Mouse (Mus musculus): Measurements from ENCODE around the gene Icam5. TPM values are rescaled to one million over a fixed set of nuclear protein-coding genes. Genes with fewer than 3 reads are reported as not detected.
"Not testable (repeated sequence)": the region's sequence is repeated elsewhere in the genome, so short reads cannot be mapped to it uniquely, and the experiment has no call there.

The Icam5 gene
- polyA plus RNA-seq, 1 experiment from 2014 or later: 0.10 TPM

DNA sequence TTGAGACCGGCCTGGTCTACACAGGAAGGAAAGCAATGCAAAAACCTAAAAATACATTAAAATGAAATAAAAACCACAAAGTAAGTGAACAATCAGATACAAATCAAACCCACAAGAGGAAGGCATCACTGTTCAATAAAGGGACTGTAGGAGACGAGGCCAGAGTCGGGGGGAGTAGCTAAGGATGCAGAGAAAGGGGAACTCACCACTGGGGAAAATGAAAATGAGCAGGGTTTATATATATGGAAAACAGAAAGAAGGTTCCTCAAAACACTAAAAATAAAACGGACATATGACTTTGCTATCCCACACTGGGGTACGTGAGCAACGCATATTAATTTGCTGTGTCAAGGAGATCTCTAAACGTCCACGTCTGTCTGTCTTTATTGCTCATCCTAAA is 34.8 kb upstream of the Icam5 start:
- no peaks in the 10 kb centered on the region for H3K27me3 ChIP-seq (replicated peaks; ENCODE audit: control insufficient read depth, insufficient read depth, low read length)
- WGBS: 90% methylated on average over 8 of the region's 8 CpGs

GRCm38 (mm10) chr9:20998337-20998736 is 33.5 kb upstream of the Icam5 start:
- not testable (repeated sequence) for H3K27ac ChIP-seq (ENCODE audit: low read length); ATAC-seq; H3K4me1 ChIP-seq (ENCODE audit: control insufficient read depth, insufficient read depth, low read length); H3K4me2 ChIP-seq (ENCODE audit: low read depth, low read length); H3K27me3 ChIP-seq (replicated peaks; ENCODE audit: control insufficient read depth, insufficient read depth, low read length); H3K9ac ChIP-seq (ENCODE audit: low read depth, low read length); H3K4me3 ChIP-seq (ENCODE audit: low read length); H3K9me3 ChIP-seq (ENCODE audit: control insufficient read depth, low read length); H3K36me3 ChIP-seq (ENCODE audit: control insufficient read depth, insufficient read depth, low read length)
- 67% methylated on average over 1 of the region's 1 CpGs for WGBS

More for the DNA sequence above, 34.8 kb upstream of the Icam5 start:
- Histone ChIP-seq H3K36me3 (ENCODE audit: control insufficient read depth, insufficient read depth, low read length) (no peaks in the 10 kb centered on the region), H3K9ac (ENCODE audit: low read depth, low read length) (no peak overlapping the region), H3K27ac (ENCODE audit: low read length) (no peak overlapping the region), H3K9me3 (ENCODE audit: control insufficient read depth, low read length) (no peaks in the 10 kb centered on the region), H3K4me3 (ENCODE audit: low read length) (no peak overlapping the region), H3K4me1 (ENCODE audit: control insufficient read depth, insufficient read depth, low read length) (peaks cover 14% of the 10 kb centered on the region), H3K4me2 (ENCODE audit: low read depth, low read length) (no peak overlapping the region)
- no peak for ATAC-seq

GRCm38 (mm10) chr9:21000811-21001210 is 31.1 kb upstream of the Icam5 start:
- Histone ChIP-seq H3K4me1 (ENCODE audit: control insufficient read depth, insufficient read depth, low read length) (peaks cover 2% of the 10 kb centered on the region; the same call in 1 of the 2 replicates), H3K4me3 (ENCODE audit: low read length) (no peak overlapping the region), H3K36me3 (ENCODE audit: control insufficient read depth, insufficient read depth, low read length) (peaks cover 1% of the 10 kb centered on the region; the same call in 1 of the 2 replicates), H3K27ac (ENCODE audit: low read length) (no peak overlapping the region), H3K4me2 (ENCODE audit: low read depth, low read length) (no peak overlapping the region), H3K9me3 (ENCODE audit: control insufficient read depth, low read length) (no peaks in the 10 kb centered on the region), H3K27me3 (replicated peaks; ENCODE audit: control insufficient read depth, insufficient read depth, low read length) (no peaks in the 10 kb centered on the region), H3K9ac (ENCODE audit: low read depth, low read length) (no peak overlapping the region)
- no peak for ATAC-seq

DNA sequence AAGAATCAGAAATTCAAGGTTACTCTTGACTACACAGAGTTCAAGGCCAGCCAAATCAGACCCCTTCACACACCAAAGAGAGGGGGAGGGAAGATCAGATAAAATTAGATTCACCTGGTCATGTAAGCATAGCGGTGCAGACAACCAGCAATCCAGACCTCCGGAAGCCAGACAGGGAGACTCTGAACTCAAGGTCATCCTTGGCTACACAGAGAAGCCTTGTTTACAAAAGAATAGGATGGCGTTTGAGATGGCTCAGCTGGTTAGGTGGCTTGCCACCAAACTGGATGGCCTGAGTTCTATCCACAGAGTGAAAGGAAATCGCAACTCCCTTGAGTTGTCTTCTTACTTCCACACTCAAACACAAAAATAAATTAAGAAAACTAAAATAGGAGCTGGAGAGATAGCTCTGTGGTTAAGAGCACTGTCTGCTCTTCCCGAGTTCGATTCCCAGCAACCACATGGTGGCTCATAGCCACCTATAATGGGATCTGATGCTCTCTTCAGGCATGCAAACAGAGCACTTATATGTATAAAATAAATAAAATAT is 30.1 kb upstream of the Icam5 start:
- no peak overlapping the region for H3K4me3 ChIP-seq (ENCODE audit: low read length)
- H3K4me2 ChIP-seq (ENCODE audit: low read depth, low read length): no peak overlapping the region
- H3K4me1 ChIP-seq (ENCODE audit: control insufficient read depth, insufficient read depth, low read length): peaks cover 2% of the 10 kb centered on the region; the same call in 1 of the 2 replicates
- H3K27me3 ChIP-seq (replicated peaks; ENCODE audit: control insufficient read depth, insufficient read depth, low read length): no peaks in the 10 kb centered on the region
- no peak for ATAC-seq
- 48% methylated on average over 6 of the region's 6 CpGs for WGBS
- H3K9me3 ChIP-seq (ENCODE audit: control insufficient read depth, low read length): no peaks in the 10 kb centered on the region
- 0 out of 2 replicates have a peak overlapping the region, but pooled peaks have one; percentile 20 for H3K9ac ChIP-seq (ENCODE audit: low read depth, low read length)
- no peak overlapping the region for H3K27ac ChIP-seq (ENCODE audit: low read length)
- peaks cover 6% of the 10 kb centered on the region; the same call in 1 of the 2 replicates for H3K36me3 ChIP-seq (ENCODE audit: control insufficient read depth, insufficient read depth, low read length)

GRCm38 (mm10) chr9:21002270-21002626 is 29.6 kb upstream of the Icam5 start:
- H3K4me2 ChIP-seq (ENCODE audit: low read depth, low read length): peak overlapping the region; percentile 86
- no peak for ATAC-seq
- peaks cover 8% of the 10 kb centered on the region; the same call in 1 of the 2 replicates for H3K36me3 ChIP-seq (ENCODE audit: control insufficient read depth, insufficient read depth, low read length)
- 8% methylated on average over 7 of the region's 7 CpGs for WGBS
- peaks cover 2% of the 10 kb centered on the region; the same call in 1 of the 2 replicates for H3K4me1 ChIP-seq (ENCODE audit: control insufficient read depth, insufficient read depth, low read length)
- peak overlapping the region; percentile 80 for H3K4me3 ChIP-seq (ENCODE audit: low read length)
- H3K9ac ChIP-seq (ENCODE audit: low read depth, low read length): peak overlapping the region; percentile 87
- H3K9me3 ChIP-seq (ENCODE audit: control insufficient read depth, low read length): no peaks in the 10 kb centered on the region
- H3K27ac ChIP-seq (ENCODE audit: low read length): peak overlapping the region; percentile 88
- H3K27me3 ChIP-seq (replicated peaks; ENCODE audit: control insufficient read depth, insufficient read depth, low read length): no peaks in the 10 kb centered on the region

GRCm38 (mm10) chr9:21002627-21003551 is 29.0 kb upstream of the Icam5 start, which contains the start of gene Mrpl4:
Gene Mrpl4, plus strand, starts transcription at chr9:21002738.
- ATAC-seq: peak; percentile 84
- peaks cover 12% of the 10 kb centered on the region for H3K36me3 ChIP-seq (ENCODE audit: control insufficient read depth, insufficient read depth, low read length)
- WGBS: under 1% methylated on average over 72 of the region's 72 CpGs
- peaks cover 2% of the 10 kb centered on the region; the same call in 1 of the 2 replicates for H3K4me1 ChIP-seq (ENCODE audit: control insufficient read depth, insufficient read depth, low read length)
- H3K27ac ChIP-seq (ENCODE audit: low read length): peak within 1 kb of the TSS; percentile 88
- H3K9ac ChIP-seq (ENCODE audit: low read depth, low read length): peak within 1 kb of the TSS; percentile 87
- H3K4me3 ChIP-seq (ENCODE audit: low read length): peak within 1 kb of the TSS; percentile 80
- H3K9me3 ChIP-seq (ENCODE audit: control insufficient read depth, low read length): no peaks in the 10 kb centered on the region
- H3K27me3 ChIP-seq (replicated peaks; ENCODE audit: control insufficient read depth, insufficient read depth, low read length): no peaks in the 10 kb centered on the region
- peak within 1 kb of the TSS; percentile 86 for H3K4me2 ChIP-seq (ENCODE audit: low read depth, low read length)

DNA sequence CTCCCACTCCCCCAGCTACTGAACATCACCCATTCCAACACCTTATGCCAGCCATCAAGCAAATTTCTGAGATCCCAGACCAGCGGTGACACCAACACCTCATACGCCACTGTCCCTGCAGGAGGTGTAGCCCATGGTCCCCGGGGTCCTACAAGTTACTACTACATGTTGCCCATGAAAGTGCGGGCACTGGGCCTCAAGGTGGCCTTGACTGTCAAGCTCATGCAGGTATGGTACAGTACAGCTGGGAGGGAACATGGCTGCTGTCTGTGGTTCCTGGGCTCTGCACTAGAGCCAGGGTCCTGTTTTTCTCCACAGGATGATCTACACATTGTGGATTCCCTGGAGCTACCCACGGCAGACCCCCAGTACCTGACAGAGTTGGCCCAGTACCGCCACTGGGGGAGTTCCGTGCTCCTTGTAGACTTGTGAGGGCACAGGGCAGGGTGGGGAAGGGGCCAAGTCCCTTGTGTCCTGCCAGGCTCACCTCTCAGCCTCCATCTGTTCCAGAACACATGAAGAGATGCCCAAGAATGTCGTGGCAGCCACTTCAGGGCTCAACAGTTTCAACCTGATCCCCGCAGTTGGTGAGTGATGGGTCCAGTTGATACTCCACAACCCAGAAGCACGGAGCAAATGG is 24.4 kb upstream of the Icam5 start:
- no peak overlapping the region for H3K4me2 ChIP-seq (ENCODE audit: low read depth, low read length)
- H3K36me3 ChIP-seq (ENCODE audit: control insufficient read depth, insufficient read depth, low read length): peaks cover 16% of the 10 kb centered on the region
- H3K4me1 ChIP-seq (ENCODE audit: control insufficient read depth, insufficient read depth, low read length): 0 out of 2 replicates have a peak, but pooled peaks cover 3% of the 10 kb centered on the region
- H3K27ac ChIP-seq (ENCODE audit: low read length): no peak overlapping the region
- no peak for ATAC-seq
- no peak overlapping the region for H3K4me3 ChIP-seq (ENCODE audit: low read length)
- H3K9me3 ChIP-seq (ENCODE audit: control insufficient read depth, low read length): no peaks in the 10 kb centered on the region
- no peak overlapping the region for H3K9ac ChIP-seq (ENCODE audit: low read depth, low read length)
- H3K27me3 ChIP-seq (replicated peaks; ENCODE audit: control insufficient read depth, insufficient read depth, low read length): no peaks in the 10 kb centered on the region
- WGBS: 93% methylated on average over 10 of the region's 10 CpGs

GRCm38 (mm10) chr9:21008007-21008406 is 23.9 kb upstream of the Icam5 start:
- Histone ChIP-seq H3K4me2 (ENCODE audit: low read depth, low read length) (no peak overlapping the region), H3K4me1 (ENCODE audit: control insufficient read depth, insufficient read depth, low read length) (0 out of 2 replicates have a peak, but pooled peaks cover 3% of the 10 kb centered on the region), H3K36me3 (ENCODE audit: control insufficient read depth, insufficient read depth, low read length) (peaks cover 16% of the 10 kb centered on the region), H3K9ac (ENCODE audit: low read depth, low read length) (no peak overlapping the region), H3K27ac (ENCODE audit: low read length) (no peak overlapping the region), H3K4me3 (ENCODE audit: low read length) (no peak overlapping the region), H3K27me3 (replicated peaks; ENCODE audit: control insufficient read depth, insufficient read depth, low read length) (no peaks in the 10 kb centered on the region), H3K9me3 (ENCODE audit: control insufficient read depth, low read length) (no peaks in the 10 kb centered on the region)
- no peak for ATAC-seq
- WGBS: 77% methylated on average over 7 of the region's 7 CpGs

DNA sequence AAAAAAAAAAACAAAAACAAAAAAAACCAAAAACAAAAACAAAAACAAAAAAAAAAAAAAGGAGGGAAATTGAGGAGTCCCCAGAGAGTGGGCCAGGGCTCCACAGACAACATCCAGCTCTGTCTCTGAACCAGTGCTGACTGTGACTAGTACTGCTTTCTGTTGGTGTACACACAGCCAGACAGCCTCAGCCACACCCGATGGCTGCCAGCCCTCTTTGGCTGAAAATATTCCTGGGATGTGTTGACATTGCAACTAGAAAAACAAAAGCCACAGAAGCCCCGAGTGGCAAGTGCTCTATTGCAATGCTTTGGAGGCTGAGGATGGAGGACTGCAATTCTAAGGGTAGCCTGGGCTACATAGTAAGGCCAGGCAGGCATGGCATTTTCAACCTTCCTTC is 21.5 kb upstream of the Icam5 start:
- Histone ChIP-seq H3K9ac (ENCODE audit: low read depth, low read length) (no peak overlapping the region), H3K4me1 (ENCODE audit: control insufficient read depth, insufficient read depth, low read length) (peaks cover 13% of the 10 kb centered on the region), H3K36me3 (ENCODE audit: control insufficient read depth, insufficient read depth, low read length) (peaks cover 16% of the 10 kb centered on the region), H3K4me3 (ENCODE audit: low read length) (no peak overlapping the region), H3K27me3 (replicated peaks; ENCODE audit: control insufficient read depth, insufficient read depth, low read length) (peaks cover 7% of the 10 kb centered on the region; the same call in 1 of the 2 replicates), H3K9me3 (ENCODE audit: control insufficient read depth, low read length) (no peaks in the 10 kb centered on the region), H3K27ac (ENCODE audit: low read length) (no peak overlapping the region), H3K4me2 (ENCODE audit: low read depth, low read length) (no peak overlapping the region)
- no peak for ATAC-seq
- WGBS: 52% methylated on average over 2 of the region's 2 CpGs
